Mouse (Mus musculus): ENCODE measurements around the gene Dnah7b.
"Not testable (repeated sequence)": the region's sequence is repeated elsewhere in the genome, so short reads cannot be mapped to it uniquely, and the experiment has no call there.

Dnah7b gene

GRCm38 (mm10) chr1:46066015-46066414 lies at the start of gene Dnah7b:
Gene Dnah7b (plus strand): TSS chr1:46066315.
- DNase-seq (ENCODE audit: low spot score) = no peak

DNA sequence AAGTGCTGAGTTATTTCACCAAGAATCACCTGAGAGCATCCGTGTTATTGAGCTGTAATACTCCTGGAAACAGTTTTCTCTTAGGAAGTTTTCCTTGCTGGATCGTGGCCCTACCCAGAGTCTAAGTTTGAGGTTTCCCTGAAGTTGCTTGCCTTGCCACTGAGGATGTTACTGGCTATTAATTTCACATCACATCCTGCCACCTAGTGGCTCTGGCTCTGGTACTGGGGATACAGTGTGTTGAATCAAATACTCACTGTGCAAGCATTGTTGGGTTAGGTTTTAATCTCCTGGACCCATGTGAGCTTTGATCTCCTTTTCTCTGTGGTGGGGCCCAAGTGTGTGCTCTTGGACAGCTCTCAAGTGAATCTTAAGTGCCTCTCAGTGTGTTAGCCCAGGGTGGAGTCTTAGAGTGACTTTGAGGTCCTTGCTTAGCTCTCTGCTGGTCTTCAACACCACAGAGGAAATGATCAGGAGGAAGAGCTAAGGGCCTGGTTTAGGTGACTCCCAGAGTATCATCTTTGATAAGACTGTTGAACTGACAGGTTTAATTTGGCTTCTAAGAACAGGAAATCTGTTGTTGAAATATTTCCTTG lies 47.6 kb upstream of the Dnah7b start:
- peak; percentile 54 for DNase-seq (ENCODE audit: low spot score)

DNA sequence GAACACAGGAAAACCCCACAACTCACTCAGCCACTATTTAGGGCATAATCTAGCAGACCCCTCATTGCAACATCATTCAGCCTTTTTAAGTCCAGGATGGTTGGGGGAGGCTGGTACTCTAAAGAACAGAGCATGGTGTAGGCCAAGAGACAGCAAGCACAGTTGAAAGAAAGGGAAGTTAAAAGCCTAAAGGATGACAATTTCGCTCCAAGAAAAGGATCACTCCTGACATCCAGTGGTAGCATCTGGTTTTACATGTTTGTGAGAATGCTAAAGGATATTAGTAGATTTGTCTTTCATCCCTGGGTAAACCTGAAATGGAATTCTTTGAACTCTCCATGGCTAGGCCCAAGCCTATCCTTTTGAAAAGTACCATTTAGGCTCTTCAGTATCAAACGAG lies 43.9 kb upstream of the Dnah7b start:
- DNase-seq (ENCODE audit: low spot score) = peak; percentile 64

DNA sequence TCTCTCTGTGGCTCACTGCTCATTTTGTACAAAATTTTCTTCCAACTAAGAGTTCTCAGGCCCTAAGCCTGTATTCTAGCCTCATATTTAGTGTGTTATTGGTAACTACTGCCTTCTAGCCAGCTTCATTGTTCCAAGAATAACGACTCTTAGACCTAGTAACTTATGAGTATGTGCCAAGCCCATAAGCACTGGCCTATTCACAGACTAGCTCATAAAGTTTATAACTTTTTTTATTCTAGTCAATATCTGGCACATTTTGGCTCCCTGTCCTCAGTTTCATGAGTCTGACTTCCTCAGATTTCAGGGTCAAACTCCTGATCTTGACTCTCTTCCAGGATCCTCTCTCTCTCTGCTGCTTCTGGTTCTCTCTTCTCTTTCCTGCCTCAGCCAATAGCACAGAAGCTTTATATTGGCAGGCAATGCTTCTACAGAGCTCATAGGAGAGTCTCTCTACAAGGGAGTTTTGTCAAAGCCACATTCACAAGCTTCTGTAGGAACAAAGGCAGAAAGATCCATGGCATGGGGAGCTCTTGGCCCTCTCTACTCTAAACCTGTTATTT lies 34.0 kb upstream of the Dnah7b start:
- no peak for DNase-seq (ENCODE audit: low spot score)

DNA sequence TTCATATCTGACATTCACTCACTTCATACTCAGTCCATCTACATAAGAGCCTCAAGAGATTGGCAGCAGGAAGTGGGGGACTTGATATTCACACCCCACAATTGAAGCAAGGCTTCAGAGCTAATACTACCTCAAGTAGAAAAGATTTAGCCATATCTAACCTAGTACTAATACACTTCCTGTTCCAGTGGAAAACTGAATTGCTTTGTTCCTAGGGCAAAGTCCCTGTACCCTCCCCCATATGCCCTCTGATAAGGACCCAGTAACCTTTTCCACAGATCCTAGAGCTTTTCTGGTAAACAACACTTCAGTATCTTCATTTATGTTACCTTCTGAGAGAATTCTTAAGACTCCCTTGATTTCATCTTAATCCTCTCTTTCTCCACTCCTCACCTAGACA lies 17.9 kb upstream of the Dnah7b start:
- no peak for DNase-seq (ENCODE audit: low spot score)

- DNase-seq (ENCODE audit: low spot score) = peak; percentile 90
Measured at GRCm38 (mm10) chr1:46066484-46067251, 553 bp downstream of the Dnah7b start.

GRCm38 (mm10) chr1:46068787-46069186 lies 2.7 kb downstream of the Dnah7b start:
- not testable (repeated sequence) for DNase-seq (ENCODE audit: low spot score)

GRCm38 (mm10) chr1:46077891-46078290 lies 11.8 kb downstream of the Dnah7b start:
- no peak for DNase-seq (ENCODE audit: low spot score)

GRCm38 (mm10) chr1:46100484-46100883 lies 34.4 kb downstream of the Dnah7b start:
- no peak for DNase-seq (ENCODE audit: low spot score)

- not testable (repeated sequence) for DNase-seq (ENCODE audit: low spot score)
Measured at GRCm38 (mm10) chr1:46112606-46113005, 46.5 kb downstream of the Dnah7b start.

GRCm38 (mm10) chr1:46117179-46117578 lies 51.1 kb downstream of the Dnah7b start:
- not testable (repeated sequence) for DNase-seq (ENCODE audit: low spot score)

- no peak for DNase-seq (ENCODE audit: low spot score)
Measured at GRCm38 (mm10) chr1:46128058-46128457, 61.9 kb downstream of the Dnah7b start.

DNA sequence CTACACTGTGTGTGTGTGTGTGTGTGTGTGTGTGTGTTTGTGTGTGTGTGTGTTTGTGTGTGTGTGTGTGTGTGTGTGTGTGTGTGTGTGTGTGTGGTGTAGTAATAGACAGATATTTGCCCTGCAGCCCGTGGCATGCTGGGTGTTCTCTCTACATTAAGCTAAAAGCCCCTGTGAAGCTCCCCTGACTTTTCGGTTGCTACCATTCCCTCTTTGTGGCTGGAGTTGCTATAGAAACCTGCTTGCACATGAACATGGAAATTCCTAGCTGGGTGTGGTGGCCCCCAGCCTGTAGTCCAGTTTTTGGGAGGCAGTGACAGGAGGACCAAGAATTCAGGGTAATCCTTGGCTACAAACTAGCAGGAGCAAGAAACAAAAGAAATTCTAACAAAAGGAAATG lies 130.7 kb downstream of the Dnah7b start:
- DNase-seq (ENCODE audit: low spot score) = not testable (repeated sequence)

DNA sequence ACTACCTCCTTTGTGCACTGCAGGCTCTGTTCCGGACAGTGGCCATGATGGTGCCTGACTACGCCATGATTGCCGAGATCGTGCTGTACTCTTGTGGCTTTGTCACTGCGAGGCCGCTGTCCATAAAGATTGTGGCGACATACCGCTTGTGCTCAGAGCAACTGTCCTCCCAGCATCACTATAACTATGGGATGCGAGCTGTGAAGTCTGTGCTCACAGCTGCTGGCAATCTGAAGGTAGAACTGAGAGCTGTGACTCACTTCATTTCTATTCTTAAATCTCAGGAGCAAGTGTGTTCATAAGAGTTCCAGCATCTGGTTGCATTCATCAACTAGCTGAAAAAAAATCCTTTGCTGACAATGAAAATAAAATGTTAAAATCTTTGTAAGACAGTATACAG lies 135.1 kb downstream of the Dnah7b start:
- DNase-seq (ENCODE audit: low spot score) = not testable (repeated sequence)

GRCm38 (mm10) chr1:46210014-46210588 lies 144.0 kb downstream of the Dnah7b start:
- DNase-seq (ENCODE audit: low spot score) = not testable (repeated sequence)

- DNase-seq (ENCODE audit: low spot score) = not testable (repeated sequence)
Measured at GRCm38 (mm10) chr1:46222704-46223103, 156.6 kb downstream of the Dnah7b start.

DNA sequence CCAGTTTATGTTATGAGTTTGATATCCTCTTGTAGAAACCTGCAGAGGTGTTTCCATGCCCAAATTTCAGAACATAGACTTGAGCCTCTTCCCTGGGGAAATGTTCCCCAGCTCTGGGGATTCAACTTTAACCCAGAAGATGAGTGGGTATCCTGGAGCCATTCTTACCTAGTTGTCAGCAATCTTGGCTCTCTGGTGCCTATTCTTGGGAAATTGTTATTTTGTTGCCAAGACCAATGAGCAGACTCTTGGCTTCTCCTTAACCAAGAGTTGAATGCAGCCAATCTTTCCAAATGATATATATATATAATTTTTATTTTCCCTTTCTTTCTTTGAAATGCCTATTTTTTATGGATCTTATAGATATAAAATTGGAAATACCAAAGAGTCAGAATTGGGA lies 160.0 kb downstream of the Dnah7b start:
- not testable (repeated sequence) for DNase-seq (ENCODE audit: low spot score)

DNA sequence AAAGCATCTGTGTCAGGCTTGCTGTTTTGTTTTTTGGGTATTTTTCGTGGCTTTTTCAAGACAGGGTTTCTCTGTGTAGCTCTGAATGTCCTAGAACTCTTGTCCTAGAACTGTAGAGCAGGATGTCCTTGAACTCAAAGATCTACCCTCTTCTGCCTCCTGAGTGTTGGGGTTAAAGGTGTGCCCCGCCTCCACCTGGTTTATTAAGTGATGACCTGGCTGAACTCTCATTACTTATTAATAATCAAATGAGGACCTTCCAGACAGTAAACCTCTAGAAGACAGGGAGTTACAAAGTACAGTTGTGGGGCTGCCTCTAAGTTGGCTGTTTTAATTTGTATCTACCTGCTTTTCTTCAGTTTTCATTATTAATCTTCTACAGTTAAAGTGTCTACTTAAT lies 202.7 kb downstream of the Dnah7b start:
- not testable (repeated sequence) for DNase-seq (ENCODE audit: low spot score)

GRCm38 (mm10) chr1:46271927-46272326 lies 205.8 kb downstream of the Dnah7b start:
- no peak for DNase-seq (ENCODE audit: low spot score)

DNA sequence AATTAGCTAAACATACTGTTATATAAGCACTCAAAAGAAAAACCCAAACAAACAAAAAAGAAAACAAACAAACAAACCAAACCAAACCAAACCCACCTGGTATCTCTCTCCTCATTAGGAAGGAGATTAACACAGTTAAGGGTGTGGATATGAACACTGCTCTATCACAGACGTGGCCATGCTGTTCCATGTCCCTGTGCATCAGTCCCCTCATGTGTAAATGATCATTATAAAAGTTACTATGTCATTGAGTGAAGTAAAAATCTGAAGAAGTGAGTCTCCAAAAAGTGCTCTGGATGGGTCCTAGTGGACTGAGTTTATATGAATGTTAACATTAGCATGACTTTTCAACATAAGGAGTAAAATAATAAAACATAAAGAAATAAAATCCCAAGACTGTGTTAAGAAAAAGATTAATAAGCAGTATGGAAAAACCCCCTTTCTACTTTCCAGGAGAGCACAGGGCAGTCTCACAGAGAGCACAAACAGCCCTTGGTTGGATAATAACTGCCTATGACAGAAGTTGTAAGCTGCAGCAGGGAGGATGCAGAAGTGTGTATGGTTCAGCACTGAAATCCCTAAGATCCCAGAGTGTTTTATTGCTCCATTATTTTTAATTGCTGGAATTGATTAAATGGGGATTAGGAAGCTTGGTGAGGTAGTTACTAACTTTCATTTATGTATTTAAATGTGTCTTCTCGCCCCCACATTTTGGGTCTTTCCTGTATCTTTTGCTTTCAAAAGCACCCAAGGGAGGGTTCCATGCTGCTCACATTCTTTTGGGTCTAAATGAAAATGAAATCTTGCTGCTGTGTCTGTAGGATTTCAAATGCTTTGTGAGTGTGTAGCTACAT lies 212.2 kb downstream of the Dnah7b start:
- DNase-seq (ENCODE audit: low spot score) = not testable (repeated sequence)

- not testable (repeated sequence) for DNase-seq (ENCODE audit: low spot score)
Measured at GRCm38 (mm10) chr1:46278911-46279565, 212.9 kb downstream of the Dnah7b start.
